Mouse (Mus musculus): ENCODE measurements at regions not wholly inside any gene's neighbourhood (a gene's known extent, or its start where the extent isn't known, plus 50 kb on each side); places are given as distances from the start of the nearest gene placed in this dataset.

GRCm38 (mm10) chr17:45871666-45872653, 138.3 kb upstream of the 1600014C23Rik start:
- Histone ChIP-seq H3K36me3 (replicated peaks; ENCODE audit: low read length) (no peaks in the 10 kb centered on the region), H3K27me3 (replicated peaks) (peaks cover 80% of the 10 kb centered on the region), H3K9me3 (peaks cover 5% of the 10 kb centered on the region), H3K4me3 (replicated peaks) (peak overlapping the region; percentile 82), H3K4me1 (peaks cover 50% of the 10 kb centered on the region)
- no peak for TF ChIP-seq GATA1 (IDR thresholded peaks at IDR 0.05; ENCODE audit: borderline replicate concordance, low read length)
- TF ChIP-seq FLI1 (IDR thresholded peaks at IDR 0.05; ENCODE audit: low read length): no peak

GRCm38 (mm10) chr17:45871067-45871466, 137.4 kb upstream of the 1600014C23Rik start:
- peaks cover 80% of the 10 kb centered on the region for H3K27me3 ChIP-seq (replicated peaks)

GRCm38 (mm10) chr17:45869014-45869968, 135.6 kb upstream of the 1600014C23Rik start:
- Histone ChIP-seq H3K9me3 (peaks cover 5% of the 10 kb centered on the region), H3K4me3 (replicated peaks) (no peak overlapping the region), H3K27me3 (replicated peaks) (peaks cover 79% of the 10 kb centered on the region), H3K4me1 (peaks cover 70% of the 10 kb centered on the region), H3K36me3 (replicated peaks; ENCODE audit: low read length) (no peaks in the 10 kb centered on the region)
- no peak for TF ChIP-seq GATA1 (IDR thresholded peaks at IDR 0.05; ENCODE audit: borderline replicate concordance, low read length)
- TF ChIP-seq FLI1 (IDR thresholded peaks at IDR 0.05; ENCODE audit: low read length): no peak

More at GRCm38 (mm10) chr17:45871067-45871466, 137.4 kb upstream of the 1600014C23Rik start:
- Histone ChIP-seq H3K36me3 (replicated peaks; ENCODE audit: low read length) (no peaks in the 10 kb centered on the region), H3K4me1 (peaks cover 59% of the 10 kb centered on the region), H3K9me3 (peaks cover 5% of the 10 kb centered on the region), H3K4me3 (replicated peaks) (no peak overlapping the region)
- TF ChIP-seq FLI1 (IDR thresholded peaks at IDR 0.05; ENCODE audit: low read length) (no peak), GATA1 (IDR thresholded peaks at IDR 0.05; ENCODE audit: borderline replicate concordance, low read length) (no peak)

- Histone ChIP-seq H3K27me3 (replicated peaks) (peaks cover 80% of the 10 kb centered on the region), H3K36me3 (replicated peaks; ENCODE audit: low read length) (no peaks in the 10 kb centered on the region), H3K4me1 (peaks cover 69% of the 10 kb centered on the region), H3K9me3 (peaks cover 5% of the 10 kb centered on the region), H3K4me3 (replicated peaks) (no peak overlapping the region)
- TF ChIP-seq GATA1 (IDR thresholded peaks at IDR 0.05; ENCODE audit: borderline replicate concordance, low read length): no peak
Measured at GRCm38 (mm10) chr17:45868539-45868938, 134.9 kb upstream of the 1600014C23Rik start.

GRCm38 (mm10) chr17:45867727-45868126, 134.1 kb upstream of the 1600014C23Rik start:
- Histone ChIP-seq H3K9me3 (peaks cover 5% of the 10 kb centered on the region), H3K4me3 (replicated peaks) (no peak overlapping the region), H3K4me1 (peaks cover 65% of the 10 kb centered on the region), H3K36me3 (replicated peaks; ENCODE audit: low read length) (no peaks in the 10 kb centered on the region), H3K27me3 (replicated peaks) (peaks cover 80% of the 10 kb centered on the region)
- TF ChIP-seq GATA1 (IDR thresholded peaks at IDR 0.05; ENCODE audit: borderline replicate concordance, low read length) (no peak), FLI1 (IDR thresholded peaks at IDR 0.05; ENCODE audit: low read length) (no peak)

- Histone ChIP-seq H3K36me3 (replicated peaks; ENCODE audit: low read length) (no peaks in the 10 kb centered on the region), H3K9me3 (peaks cover 5% of the 10 kb centered on the region), H3K27me3 (replicated peaks) (peaks cover 75% of the 10 kb centered on the region), H3K4me3 (replicated peaks) (peak overlapping the region; percentile 57), H3K4me1 (peaks cover 63% of the 10 kb centered on the region)
- no peak for TF ChIP-seq FLI1 (IDR thresholded peaks at IDR 0.05; ENCODE audit: low read length)
- no peak for TF ChIP-seq GATA1 (IDR thresholded peaks at IDR 0.05; ENCODE audit: borderline replicate concordance, low read length)
Measured at GRCm38 (mm10) chr17:45866876-45867652, 133.4 kb upstream of the 1600014C23Rik start.

GRCm38 (mm10) chr17:45866346-45866745, 132.7 kb upstream of the 1600014C23Rik start:
- Histone ChIP-seq H3K36me3 (replicated peaks; ENCODE audit: low read length) (no peaks in the 10 kb centered on the region), H3K4me3 (replicated peaks) (no peak overlapping the region), H3K27me3 (replicated peaks) (peaks cover 70% of the 10 kb centered on the region), H3K9me3 (peaks cover 5% of the 10 kb centered on the region), H3K4me1 (peaks cover 57% of the 10 kb centered on the region)
- no peak for TF ChIP-seq FLI1 (IDR thresholded peaks at IDR 0.05; ENCODE audit: low read length)

- Histone ChIP-seq H3K27me3 (replicated peaks) (peaks cover 70% of the 10 kb centered on the region), H3K4me1 (peaks cover 53% of the 10 kb centered on the region), H3K36me3 (replicated peaks; ENCODE audit: low read length) (no peaks in the 10 kb centered on the region), H3K4me3 (replicated peaks) (no peak overlapping the region), H3K9me3 (peaks cover 5% of the 10 kb centered on the region)
- TF ChIP-seq GATA1 (IDR thresholded peaks at IDR 0.05; ENCODE audit: borderline replicate concordance, low read length) (no peak), FLI1 (IDR thresholded peaks at IDR 0.05; ENCODE audit: low read length) (no peak)
Measured at GRCm38 (mm10) chr17:45865944-45866343, 132.3 kb upstream of the 1600014C23Rik start.
